Mouse (Mus musculus): ENCODE data around the gene Pikfyve.
"Not testable (repeated sequence)": the region's sequence is repeated elsewhere in the genome, so short reads cannot be mapped to it uniquely, and the experiment has no call there.

Pikfyve gene

DNA sequence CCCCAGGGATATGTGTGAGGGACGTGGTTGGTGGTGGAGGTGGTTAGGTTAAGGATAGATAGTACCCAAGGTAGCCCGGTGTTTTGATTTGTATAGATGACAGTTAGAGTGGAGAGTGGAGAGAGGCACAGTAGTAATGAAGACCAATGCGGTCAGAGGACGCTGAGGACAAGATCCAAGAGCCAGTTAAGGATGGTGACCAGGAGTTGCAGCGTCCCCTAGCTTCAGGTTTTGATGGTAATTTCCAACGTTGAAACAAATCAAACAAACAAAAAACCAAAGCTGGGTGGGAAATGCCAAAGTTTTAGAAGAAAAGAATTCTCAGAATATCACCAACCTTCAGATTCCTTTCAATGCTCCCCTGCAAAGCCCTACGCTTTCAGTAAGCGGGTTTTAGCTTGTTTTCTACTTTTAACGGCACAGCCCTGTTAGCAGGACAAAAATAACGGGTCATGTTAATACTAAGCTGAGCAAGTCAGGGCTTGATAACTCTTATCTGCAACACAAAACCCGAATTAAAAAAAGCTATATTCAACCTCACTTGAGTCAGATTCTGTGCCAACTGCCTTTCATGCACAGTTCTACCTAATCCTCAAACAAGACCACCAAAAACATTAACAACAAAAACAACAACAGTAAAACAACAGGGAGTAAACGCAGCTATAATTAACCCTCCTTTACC, 818 bp upstream of the Pikfyve start:
- in situ Hi-C loops (cut with MboI, MseI): no loop called here

DNA sequence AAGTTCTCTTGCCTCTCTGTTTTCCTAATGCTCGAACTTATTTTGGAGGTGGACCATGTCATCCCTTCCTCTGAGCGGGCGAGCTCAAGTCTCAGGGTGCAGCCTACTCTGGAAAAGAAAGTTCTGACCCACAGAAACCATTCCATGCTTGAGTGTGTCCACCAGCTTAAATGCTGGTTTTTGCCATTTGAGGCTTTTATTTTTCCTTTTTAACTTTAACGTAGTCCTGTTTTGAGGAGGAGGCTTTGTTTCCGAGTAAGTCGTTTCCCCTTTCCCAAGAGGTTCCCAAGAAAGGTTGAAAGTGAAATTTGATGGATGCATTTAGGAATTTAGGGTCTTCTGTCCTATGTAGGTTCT, 569 bp downstream of the Pikfyve start:
- in situ Hi-C loops (cut with MboI, MseI): no loop called here

DNA sequence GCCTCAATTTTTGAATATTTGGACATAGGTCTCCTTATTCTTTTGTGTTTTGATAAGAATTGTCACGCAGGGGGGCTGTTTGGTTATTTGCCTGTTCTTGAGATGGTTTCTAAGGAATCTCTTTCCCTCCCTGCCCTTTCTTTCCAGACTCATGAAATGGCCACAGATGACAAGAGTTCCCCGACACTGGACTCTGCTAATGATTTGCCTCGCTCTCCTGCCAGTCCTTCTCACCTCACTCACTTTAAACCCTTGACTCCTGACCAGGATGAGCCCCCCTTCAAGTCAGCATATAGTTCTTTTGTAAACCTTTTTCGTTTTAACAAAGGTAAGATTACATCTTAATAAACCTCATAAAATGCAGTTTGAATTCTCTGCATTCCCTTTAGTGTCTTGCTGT, 3.7 kb downstream of the Pikfyve start:
- in situ Hi-C loops (cut with MboI, MseI): no loop called here

DNA sequence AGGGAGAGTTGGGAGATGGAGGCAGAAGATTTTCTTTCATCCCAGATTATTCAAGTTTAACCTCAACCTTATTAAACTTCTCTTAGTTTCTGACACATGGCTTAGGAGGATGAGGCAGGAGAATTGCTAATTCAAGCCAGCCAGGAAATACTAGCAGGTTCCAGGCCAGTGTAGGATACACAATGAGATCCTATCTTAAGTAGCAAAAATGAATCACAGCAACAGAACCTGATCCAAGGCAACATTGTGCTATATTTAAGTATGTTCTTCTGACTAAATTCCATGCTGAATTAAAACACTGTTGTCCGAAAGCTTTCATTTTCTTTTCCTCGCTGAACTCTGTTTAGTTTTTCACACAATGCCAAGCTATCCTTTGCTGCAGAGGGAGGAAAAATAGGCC, 6.7 kb downstream of the Pikfyve start:
- in situ Hi-C loops (cut with MboI, MseI): no loop called here

DNA sequence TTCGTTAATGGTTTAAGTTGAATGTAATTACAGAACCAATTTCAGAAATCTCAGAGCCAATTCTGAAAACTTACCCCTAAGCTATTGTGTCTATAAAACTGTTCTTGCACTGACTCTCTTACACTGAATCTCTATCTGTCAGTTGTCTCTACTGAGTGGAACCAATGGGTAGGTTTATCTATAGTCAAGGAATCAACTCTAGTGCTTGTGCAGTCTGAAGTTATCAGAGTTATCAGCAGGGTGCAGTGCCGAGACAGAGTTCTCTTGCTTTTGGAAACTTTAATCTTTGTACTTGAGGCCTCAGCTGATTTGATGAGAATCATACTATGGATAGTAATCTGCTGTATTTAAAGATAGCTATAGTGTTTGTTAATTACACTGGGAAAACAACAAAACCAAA, 11.9 kb downstream of the Pikfyve start:
- in situ Hi-C loops (cut with MboI, MseI): no loop called here

DNA sequence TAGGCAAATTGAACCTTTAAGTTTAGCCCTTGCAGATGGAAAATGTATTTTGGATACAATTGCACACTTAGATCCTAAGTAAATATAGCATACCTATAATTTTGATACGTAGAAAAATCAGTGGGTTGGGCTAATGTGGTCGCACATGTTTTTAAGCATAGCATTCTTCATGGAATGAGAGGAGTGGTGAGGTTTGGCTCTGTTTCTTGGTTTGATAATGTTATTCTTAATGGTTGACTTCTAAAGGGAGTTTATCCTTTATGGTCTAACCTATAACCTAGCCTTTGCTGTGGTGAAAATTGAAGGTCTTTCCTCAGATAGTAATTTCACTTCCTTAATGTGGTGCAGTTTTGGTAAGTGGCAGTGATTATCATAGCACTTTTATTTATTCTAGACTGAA, 12.4 kb downstream of the Pikfyve start:
- in situ Hi-C loops (cut with MboI, MseI): no loop called here

DNA sequence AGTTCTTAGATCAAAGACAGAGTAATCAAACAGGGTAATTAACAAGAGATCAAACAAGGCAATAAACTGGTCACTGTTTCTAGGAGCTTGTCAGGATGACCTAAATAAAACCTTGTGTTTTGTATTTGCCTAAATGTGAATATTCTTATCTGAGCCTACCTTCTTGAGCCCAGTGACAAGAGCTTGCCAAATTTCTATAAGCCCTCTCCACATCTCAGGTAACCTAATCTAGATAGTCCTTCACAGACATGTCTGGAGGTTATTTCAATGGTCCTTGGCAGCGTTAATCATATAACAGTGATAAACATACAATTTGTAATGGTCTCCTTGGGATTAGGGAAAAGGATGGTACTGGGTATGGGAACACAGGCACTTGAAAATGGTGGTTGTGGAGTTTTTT, 17.8 kb downstream of the Pikfyve start:
- in situ Hi-C loops (cut with MboI, MseI): no loop called here

DNA sequence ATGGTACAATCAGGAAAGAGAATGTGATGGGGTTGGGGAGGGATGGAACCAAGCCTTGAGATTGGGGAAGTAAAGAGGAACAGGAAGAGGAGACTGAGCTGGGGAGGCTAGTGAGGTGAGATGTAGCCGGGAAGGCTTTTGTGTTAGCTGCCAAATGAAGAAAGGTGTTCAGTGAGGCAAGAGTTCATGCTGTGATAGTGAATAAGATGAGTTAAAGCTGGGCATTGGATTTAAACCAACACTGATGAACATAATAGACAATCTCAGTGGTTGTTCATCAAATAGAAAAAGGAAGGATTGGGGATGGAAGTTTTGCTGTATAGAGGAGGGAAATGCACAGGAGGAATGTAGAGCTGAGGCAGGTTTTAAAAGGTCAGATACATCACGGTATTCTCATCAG, 26.7 kb downstream of the Pikfyve start:
- in situ Hi-C loops (cut with MboI, MseI): no loop called here

DNA sequence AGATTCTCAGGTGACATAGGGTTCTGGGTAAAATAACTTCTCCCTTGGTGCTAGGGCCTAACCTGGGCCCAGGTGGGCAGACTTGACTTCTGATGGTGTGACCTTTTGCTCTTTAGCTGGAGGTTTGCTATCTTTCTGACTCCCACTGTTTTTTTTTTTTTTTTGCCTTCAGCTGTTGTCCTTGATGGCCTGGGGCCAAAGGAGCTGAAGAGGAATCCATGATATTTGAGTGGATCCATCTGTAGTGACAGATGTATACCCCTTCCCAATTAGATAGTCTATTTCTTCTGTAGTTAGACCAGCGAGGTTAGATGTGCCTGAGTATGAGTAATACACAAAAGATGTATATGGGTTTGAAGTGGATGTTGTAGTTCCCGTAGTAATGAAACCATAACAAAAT, 31.1 kb downstream of the Pikfyve start:
- in situ Hi-C loops (cut with MboI, MseI): no loop called here

DNA sequence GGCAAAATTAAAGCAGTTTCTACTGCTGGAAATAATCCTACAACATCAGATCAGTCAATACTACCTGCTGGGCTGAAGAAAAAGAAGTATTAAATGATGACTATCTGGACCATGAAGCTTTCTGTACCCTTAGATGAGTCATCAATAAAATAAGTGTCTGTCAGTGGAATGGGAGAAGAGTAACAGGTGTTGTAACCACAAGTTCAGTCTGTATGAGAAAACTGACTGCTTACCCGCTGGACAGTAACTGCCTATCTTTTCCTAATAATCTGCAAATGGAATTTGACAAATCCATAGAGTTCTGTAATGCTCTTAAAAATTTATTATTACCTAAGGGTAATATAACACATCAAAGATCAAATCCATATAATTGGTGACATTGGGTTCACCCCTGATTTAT, 31.5 kb downstream of the Pikfyve start:
- in situ Hi-C loops (cut with MboI, MseI): no loop called here

DNA sequence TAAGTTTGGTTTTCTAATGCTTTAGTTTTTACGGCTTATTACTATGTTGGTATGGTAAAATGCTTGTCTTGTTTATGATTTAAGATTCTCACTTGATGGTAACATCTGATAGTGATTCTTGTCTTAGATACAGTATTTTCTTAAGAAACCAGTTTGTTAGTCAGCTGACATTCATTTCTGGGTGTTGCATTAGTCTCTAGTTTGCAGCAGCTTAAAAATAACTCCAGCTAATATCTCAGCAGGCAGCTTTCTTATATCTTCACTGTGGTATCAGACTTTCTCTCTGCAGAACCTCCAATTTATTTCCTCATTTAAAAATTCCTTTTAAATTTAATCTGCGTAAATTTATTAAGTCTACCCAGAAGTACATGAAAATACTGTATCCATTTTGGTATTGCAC, 37.2 kb downstream of the Pikfyve start:
- in situ Hi-C loops (cut with MboI, MseI): no loop called here

DNA sequence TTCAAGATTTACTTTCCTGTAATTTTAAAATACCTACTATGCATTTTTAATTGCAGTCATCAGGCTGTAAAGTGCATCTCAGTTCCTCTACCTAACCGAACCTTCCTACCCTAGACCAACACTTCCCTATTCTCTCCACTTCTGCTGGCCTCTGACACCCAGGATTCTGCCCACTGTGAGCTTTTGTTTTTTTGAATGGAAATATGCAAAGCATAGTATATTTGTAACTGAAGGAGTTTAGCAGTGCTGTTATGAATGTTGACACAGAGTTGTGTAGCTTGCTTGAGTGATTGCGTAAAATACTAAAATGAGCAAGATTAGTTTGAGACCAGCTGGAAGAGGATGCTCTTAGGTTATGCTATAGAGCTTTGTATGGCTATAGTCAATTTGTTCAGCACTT, 41.2 kb downstream of the Pikfyve start:
- in situ Hi-C loops (cut with MboI, MseI): no loop called here

DNA sequence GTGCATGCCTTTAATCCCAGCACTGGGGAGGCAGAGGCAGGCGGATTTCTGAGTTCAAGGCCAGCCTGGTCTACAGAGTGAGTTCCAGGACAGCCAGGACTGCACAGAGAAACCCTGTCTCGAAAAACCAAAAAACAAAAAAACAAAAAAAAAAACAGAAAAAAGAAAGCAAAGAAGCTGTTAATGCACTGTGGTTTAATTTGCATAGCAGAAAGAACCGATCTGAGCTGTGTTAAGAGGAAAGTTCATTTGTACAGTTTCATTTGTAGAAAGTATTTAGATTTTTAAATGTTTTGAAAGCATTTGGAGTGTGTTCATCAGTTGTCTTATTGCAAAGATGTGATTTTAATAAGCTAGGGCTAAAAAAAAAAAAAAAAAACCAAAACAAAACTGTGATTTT, 43.3 kb downstream of the Pikfyve start:
- in situ Hi-C loops (cut with MboI, MseI): not testable (repeated sequence)

DNA sequence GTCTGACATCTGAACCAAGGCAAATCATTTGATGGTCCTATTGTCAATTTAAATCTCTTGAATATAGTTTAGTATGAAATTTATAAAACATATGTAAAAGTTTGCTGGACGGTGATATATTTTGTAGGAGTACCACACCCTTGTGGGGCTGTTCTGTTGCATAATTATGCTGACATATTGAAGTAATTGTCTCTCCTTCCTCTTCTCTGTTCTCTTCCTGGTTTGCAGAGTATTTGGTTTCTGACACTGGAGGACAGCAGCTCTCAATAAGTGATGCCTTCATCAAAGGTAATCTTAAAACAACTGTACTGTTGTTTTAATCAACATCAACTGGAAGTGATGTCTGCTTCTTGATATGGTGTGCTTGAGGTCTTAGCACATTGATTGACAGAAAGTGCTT, 44.1 kb downstream of the Pikfyve start:
- in situ Hi-C loops (cut with MboI, MseI): no loop called here

DNA sequence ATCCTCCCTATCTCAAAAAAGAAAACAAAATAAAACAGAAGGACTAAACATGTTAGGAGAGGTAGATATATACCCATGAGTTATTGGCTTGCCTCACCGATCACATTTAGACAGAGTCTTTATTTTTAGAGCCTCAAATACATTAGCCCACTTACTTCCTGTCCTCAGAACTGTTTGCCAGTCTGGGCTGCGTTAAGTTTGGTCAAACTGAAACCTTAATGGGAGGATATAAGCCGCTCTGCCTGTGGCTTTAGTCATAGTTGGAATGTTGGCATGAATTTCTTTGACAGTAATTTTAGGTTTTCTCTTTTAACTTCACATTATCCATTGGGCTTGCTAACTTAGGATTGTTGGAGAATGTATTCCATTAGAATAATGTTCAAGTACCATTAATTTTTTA, 51.2 kb downstream of the Pikfyve start:
- in situ Hi-C loops (cut with MboI, MseI): no loop called here

DNA sequence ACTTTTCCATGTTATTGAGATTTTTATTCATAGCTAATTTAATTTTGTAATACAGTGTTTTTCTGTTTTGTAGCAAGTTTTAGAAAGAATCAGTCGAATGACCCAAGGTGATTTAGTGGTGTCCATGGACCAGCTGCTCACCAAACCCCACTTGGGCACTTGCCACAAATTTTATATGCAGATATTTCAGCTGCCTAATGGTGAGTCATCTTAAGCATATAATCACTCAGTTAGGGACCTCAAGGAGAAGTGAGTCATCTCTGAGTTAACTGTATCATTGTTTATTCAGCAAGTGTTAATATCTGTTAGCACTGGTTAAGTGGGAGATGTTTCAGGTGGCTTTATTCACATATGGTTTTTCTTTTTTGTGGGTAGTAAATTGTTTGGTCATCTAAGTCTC, 59.2 kb downstream of the Pikfyve start:
- in situ Hi-C loops (cut with MboI, MseI): no loop called here

DNA sequence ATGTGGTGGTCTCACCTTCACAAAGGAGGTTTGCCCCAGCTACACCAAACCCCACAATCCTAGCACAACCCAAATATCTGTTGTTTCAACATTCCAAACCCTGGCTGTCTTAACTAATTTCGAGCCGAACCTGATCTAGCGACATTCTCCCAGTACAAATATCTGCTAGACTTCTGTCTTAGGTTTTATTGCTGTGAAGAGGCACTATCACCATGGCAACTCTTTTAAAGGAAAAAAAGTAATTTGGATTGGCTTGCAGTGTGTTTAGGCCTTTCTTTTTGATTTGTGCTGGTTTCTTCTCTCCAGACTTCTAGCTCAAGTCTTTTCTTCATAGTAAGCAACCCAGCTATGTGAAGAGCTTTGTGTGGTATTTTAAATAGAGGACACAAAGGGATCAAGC, 94.0 kb downstream of the Pikfyve start:
- in situ Hi-C loops (cut with MboI, MseI): no loop called here

DNA sequence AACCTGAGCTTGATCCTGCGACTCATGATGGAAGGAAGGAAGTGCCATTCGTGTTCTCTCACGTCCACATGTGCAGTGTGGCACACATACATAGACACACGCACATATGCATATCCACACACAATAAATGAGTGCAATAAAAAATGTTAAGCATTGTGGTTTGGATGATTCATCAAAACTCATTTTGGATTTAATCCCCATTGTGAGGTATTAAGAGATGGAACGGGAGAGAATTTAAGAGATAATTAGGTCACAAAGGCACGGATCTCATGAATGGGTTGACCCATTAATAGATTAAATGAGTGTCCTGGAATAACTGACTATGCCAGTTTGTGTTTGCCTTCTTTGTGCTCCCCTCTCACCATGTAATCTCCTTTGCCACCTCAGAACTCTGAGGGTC, 95.3 kb downstream of the Pikfyve start, which contains the start of gene Pth2r:
Gene Pth2r (plus strand): TSS at position 301 of the 400 bp plus-strand sequence.
- in situ Hi-C loops (cut with MboI, MseI): no loop called here

DNA sequence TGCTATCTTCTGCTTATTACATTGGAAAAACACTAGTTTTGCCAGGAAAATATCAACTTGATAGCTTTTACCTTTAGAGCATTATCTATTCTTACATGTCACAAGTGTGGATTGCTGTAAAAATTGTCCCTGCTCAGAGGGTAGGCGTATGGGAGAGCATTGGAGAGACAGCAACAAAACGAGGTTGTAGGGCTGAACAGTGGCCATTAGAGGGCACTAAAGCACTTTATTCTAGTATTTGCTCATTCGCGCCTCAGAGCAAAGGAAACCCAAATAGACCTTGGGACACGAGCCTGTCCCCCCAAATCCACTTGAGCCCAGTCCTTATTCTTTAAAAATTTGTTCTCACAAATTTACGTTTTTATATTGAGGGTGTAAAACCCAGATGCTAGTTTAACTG, 96.3 kb downstream of the Pikfyve start:
- in situ Hi-C loops (cut with MboI, MseI): no loop called here

DNA sequence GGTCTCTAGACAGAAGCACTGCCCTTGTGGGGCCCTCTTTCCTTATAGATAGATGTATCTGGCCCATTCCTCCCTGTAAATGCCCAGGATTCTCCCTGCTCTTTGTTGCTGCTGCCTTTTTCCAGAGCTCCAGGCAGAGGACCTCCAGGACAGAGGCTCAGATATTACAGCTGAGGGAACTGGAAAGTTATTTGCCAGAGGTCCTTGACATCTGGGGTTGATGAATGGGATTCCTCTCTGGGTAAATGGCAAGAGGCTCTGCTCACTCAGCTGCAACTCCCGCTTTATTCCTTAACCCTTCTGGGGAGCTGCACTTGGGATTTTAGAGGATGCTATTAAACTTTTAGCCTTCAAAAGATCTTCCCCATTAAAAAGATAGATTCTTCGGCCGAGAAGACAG, 122.0 kb downstream of the Pikfyve start:
- in situ Hi-C loops (cut with MboI, MseI): loop anchor here (25.0 kb wide), 2 partner anchors 804 to 1354 kb away; no protein-coding TSS in a partner anchor

DNA sequence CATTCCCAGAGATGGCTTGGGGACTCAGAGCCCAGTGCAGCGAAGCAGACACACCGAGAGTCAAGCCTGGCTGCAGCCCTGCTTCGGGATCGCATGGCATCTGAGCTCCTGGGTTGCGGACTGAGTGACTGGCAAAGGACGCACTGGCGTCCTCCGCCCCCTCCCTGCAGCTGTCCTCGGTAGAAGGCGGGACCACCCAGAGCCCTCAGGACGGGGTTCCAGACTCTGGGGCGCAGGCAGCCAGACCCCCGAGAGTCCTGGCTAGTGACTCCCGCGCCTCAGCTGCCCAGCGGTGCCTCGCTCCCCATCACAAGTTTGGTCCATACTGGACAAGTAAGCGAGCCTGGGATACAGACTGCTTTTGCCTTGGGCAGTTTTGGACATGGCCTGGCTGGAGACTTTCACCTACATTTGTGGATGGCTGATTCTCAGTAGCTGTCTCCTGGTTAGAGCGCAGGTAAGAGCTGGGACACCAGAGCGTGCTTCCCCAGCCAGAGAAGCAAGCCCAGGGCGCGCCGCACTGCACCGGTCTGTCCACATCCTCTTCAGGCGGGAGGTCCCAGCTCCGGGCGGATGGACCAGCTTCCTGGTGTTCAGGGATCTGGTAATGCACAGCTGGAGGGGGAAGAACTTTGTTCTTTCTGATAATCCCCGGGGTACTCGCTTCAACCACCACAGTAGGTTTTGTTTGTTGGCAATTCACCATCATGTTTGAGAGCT, 124.9 kb downstream of the Pikfyve start:
- in situ Hi-C loops (cut with MboI, MseI): loop anchor here (10.0 to 25.0 kb wide), 3 partner anchors 801 to 1437 kb away; no protein-coding TSS in a partner anchor

DNA sequence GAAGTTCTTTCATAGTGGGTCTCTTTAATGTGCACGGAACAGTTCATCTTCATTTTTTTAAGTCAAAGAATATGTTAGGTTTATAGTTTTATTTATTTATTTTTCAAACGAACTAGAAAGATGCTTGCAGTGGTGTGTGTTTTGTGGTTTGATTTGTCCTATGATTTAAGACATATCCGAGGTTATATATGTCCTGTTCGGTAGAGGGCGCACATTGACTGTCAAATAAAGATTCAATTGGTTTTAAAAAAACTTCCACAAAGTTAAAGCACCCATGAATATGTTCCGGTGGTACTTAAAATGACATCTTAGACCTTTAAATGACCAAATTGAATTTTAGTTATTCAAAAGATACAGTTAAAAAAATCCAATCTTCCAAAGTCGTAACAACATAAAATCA, 125.6 kb downstream of the Pikfyve start:
- in situ Hi-C loops (cut with MboI, MseI): loop anchor here (10.0 to 25.0 kb wide), 3 partner anchors 800 to 1437 kb away; no protein-coding TSS in a partner anchor

DNA sequence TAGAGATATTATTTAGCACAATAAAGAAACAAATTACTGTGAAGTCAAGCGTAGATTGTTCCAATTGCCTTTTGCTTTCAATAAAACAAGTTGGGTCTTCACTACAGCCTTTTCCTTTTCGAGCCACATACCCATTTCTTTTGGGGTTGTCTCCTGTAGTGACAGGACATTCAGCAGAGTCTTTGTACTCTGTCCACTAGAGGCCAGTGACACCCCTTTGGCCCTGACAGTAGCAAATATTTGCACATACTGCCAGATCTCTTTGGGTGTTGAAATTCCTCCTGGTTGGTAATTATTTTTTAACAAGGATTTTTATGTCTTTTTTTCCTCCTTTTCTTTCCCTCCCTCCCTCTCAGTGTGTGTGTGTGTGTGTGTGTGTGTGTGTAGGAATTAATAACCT, 126.4 kb downstream of the Pikfyve start:
- in situ Hi-C loops (cut with MboI, MseI): loop anchor here (10.0 to 25.0 kb wide), 3 partner anchors 799 to 1438 kb away; no protein-coding TSS in a partner anchor
